Mouse (Mus musculus) stomach, embryonic 14.5 days (tissue): ENCODE results near the gene Zmynd15. TPM values are rescaled to one million over a fixed set of nuclear protein-coding genes. Genes with fewer than 3 reads are reported as not detected.
"Not testable (repeated sequence)": the region's sequence is repeated elsewhere in the genome, so short reads cannot be mapped to it uniquely, and the experiment has no call there.

Experiments used
- ATAC-seq: fragments of 200-750 bp; cut with Nextera tagmentation; 2 replicates; pipeline ENCODE4 v1.8.0; 2017; ENCODE audit warnings: low read depth, moderate TSS enrichment; ENCODE audit not compliant: insufficient number of reproducible peaks, insufficient read depth, low FRiP score
- H3K27ac ChIP-seq: fragments of 300-500 bp; sonication (generic); 2 replicates; pipeline ENCODE4 v1.5.1; 2014; ENCODE audit warnings: mild to moderate bottlenecking, low read length, moderate library complexity, mixed read lengths
- H3K27me3 ChIP-seq: fragments of 300-500 bp; sonication (generic); 2 replicates; pipeline ENCODE4 v1.6.1; 2014; ENCODE audit warnings: low read length, control low read depth, mixed read lengths; ENCODE audit not compliant: control insufficient read depth, insufficient read depth
- H3K36me3 ChIP-seq: fragments of 300-500 bp; sonication (generic); 2 replicates; pipeline ENCODE4 v1.6.1; 2014; ENCODE audit warnings: mild to moderate bottlenecking, control low read depth, low read length, moderate library complexity, mixed read lengths; ENCODE audit not compliant: control insufficient read depth, insufficient read depth
- H3K4me1 ChIP-seq: fragments of 300-500 bp; sonication (generic); 2 replicates; pipeline ENCODE4 v1.6.1; 2014; ENCODE audit warnings: low read length, control low read depth, mixed read lengths; ENCODE audit not compliant: control insufficient read depth, insufficient read depth
- H3K4me2 ChIP-seq: fragments of 300-500 bp; sonication (generic); replicated peaks from 2 replicates; pipeline ENCODE4 v1.6.1; 2014; ENCODE audit warnings: low read depth, low read length, control low read depth
- H3K4me3 ChIP-seq: fragments of 300-500 bp; sonication (generic); 2 replicates; pipeline ENCODE4 v1.5.1; 2014; ENCODE audit warnings: low read depth, low read length, control low read depth
- H3K9ac ChIP-seq: fragments of 300-500 bp; sonication (generic); replicated peaks from 2 replicates; pipeline ENCODE4 v1.6.1; 2014; ENCODE audit warnings: low read depth, mild to moderate bottlenecking, control low read depth, low read length, moderate library complexity, mixed read lengths
- H3K9me3 ChIP-seq: fragments of 300-500 bp; sonication (generic); 2 replicates; pipeline ENCODE4 v1.6.1; 2016; ENCODE audit warnings: low read depth, low read length, control low read depth; ENCODE audit not compliant: control insufficient read depth
- WGBS: fragments of 180-500 bp; shearing (Covaris S2); extraction: QIAGEN DNeasy Blood & Tissue Kit; methylation state at CpG from one replicate; pipeline ENCODE4 v1.1.7; 2014; 5-methylcytosine and 5-hydroxymethylcytosine counted together
- polyA plus RNA-seq: library from polyadenylated mRNA; unstranded; fragments of >200 nt; fragmentation: Nextera tagmentation; extraction: Ambion mirVana; gene quantifications from 2 replicates; pipeline ENCODE4 v1.2.1, GENCODE M21; 2014

Gene Zmynd15
- polyA plus RNA-seq, 1 experiment from 2014 or later: 0.39 TPM

DNA sequence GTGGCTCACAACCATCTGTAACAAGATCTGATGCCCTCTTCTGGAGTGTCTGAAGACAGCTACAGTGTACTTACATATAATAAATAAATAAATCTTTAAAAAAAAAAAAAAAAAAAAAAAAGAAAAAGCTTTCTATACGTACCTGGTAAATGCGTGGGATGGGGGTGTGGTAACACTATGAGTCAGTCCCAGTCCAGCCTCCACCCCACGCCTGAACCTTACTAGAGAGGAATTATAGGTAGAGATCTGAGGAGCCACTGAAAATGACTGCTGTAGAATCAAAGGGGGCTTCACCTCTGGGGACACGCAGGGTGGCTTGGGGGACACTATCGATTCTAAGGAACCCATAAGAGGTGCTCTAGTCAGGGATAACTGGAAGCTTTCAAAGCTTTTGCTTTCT, 14.1 kb downstream of the Zmynd15 start:
- not testable (repeated sequence) for H3K9ac ChIP-seq, H3K36me3 ChIP-seq, H3K4me3 ChIP-seq, H3K27ac ChIP-seq, ATAC-seq, H3K4me2 ChIP-seq, H3K27me3 ChIP-seq, H3K9me3 ChIP-seq, H3K4me1 ChIP-seq
- 89% methylated on average over 5 of the region's 5 CpGs for WGBS

DNA sequence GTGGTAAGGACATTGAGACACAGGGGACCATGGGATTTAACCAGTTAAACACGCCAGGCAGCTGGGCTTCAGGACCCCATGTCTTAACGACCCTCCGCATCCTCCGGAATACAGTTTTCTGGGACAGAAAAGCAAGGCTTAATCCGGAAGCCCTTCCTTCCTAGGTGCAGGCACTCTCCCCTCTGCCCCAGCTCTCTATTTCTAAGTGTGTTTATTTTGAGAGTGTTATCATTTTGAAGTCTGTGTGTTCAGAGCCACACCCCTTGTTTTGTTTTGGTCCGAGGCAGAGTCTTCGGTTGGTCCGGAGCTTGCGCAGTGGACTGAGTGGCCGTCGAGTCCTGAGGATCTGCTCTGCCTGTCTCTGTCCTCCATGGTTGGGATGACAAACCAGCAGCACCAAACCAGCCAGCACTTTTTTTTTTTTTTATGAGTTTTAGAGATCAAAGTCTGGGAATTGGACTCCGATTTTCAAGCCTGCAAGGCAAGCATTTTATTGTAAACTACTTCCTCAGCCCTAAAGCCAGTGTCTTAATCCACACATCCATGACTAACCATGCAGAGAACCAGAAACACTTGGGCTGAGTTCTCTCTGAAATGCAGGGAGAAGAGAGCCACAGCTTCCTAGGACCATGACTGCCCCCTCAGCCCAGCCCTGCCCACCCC, 15.8 kb downstream of the Zmynd15 start:
- Histone ChIP-seq H3K9ac (no peak overlapping the region), H3K4me3 (no peak overlapping the region), H3K36me3 (no peaks in the 10 kb centered on the region), H3K4me1 (no peaks in the 10 kb centered on the region), H3K4me2 (no peak overlapping the region), H3K27ac (no peak overlapping the region), H3K27me3 (no peaks in the 10 kb centered on the region), H3K9me3 (no peaks in the 10 kb centered on the region)
- 53% methylated on average over 12 of the region's 12 CpGs for WGBS
- ATAC-seq: no peak

DNA sequence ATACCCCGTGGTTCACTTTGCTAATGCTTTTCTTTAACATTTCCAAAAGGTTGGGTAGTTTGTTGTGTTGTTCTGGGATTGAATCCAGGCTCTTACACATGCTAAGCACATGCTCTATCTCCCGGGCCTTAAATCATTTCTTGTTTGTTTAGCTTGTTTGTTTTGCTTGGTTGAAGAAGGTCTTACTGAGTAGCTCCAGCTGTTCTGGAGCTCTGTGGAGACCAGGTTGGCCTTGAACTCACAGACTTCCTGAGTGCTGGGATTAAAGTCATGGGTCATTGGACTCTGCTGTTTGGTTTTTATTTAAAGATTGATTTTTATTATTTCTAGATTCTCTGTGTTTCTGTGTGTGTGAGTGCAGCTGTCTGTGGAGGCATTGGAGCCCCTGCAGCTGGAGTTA, 26.3 kb downstream of the Zmynd15 start:
- H3K4me2 ChIP-seq: no peak overlapping the region
- no peak overlapping the region for H3K27ac ChIP-seq
- no peaks in the 10 kb centered on the region for H3K4me1 ChIP-seq
- H3K4me3 ChIP-seq: no peak overlapping the region
- no peak for ATAC-seq
- 59% methylated on average over 2 of the region's 2 CpGs for WGBS
- no peaks in the 10 kb centered on the region for H3K36me3 ChIP-seq
- no peaks in the 10 kb centered on the region for H3K27me3 ChIP-seq
- H3K9ac ChIP-seq: no peak overlapping the region
- H3K9me3 ChIP-seq: no peaks in the 10 kb centered on the region

DNA sequence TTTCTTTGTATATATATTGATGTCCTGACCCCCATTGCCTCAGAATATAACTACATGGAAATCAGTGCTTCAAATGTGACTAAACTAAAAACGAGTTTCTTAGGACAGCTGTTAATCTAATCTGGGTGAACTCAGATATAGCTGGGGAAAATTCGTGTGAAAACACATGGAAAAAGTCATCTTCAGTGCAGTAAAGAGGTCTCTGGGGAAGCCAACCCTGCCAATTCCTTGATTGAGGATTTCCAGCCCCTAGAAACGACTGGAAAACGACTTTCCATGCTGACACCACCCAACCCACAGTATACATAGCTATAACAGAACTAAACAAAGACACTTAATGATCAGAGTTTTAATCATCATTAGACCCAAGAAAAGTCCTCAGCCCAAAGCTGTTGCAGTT, 28.6 kb downstream of the Zmynd15 start:
- no peak for ATAC-seq
- H3K4me2 ChIP-seq: no peak overlapping the region
- peaks cover 4% of the 10 kb centered on the region; the same call in 1 of the 2 replicates for H3K9me3 ChIP-seq
- 40% methylated on average over 4 of the region's 4 CpGs for WGBS
- no peak overlapping the region for H3K9ac ChIP-seq
- H3K27me3 ChIP-seq: no peaks in the 10 kb centered on the region
- H3K4me3 ChIP-seq: no peak overlapping the region
- H3K4me1 ChIP-seq: no peaks in the 10 kb centered on the region
- H3K27ac ChIP-seq: no peak overlapping the region
- no peaks in the 10 kb centered on the region for H3K36me3 ChIP-seq

DNA sequence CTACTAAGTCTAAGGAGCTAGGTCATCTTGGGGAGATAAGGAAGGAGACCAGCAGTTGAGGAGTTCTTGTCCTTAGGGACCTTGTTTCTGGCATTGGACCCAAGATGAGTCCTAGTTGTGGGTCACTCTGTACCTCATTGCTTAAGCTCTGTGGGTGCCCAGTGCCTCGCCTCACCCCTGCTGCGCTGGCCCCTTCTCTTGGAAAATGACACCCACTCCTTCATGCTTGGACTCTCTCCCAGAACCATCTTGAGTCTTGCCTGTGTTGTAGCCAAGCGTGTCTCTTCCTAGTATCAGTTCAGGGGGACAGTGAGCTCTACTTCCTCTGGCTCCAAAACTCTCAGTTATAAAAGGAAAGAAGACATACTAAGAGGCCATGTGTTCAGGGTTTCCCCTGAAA, 29.9 kb downstream of the Zmynd15 start:
- no peaks in the 10 kb centered on the region for H3K4me1 ChIP-seq
- no peak overlapping the region for H3K4me2 ChIP-seq
- ATAC-seq: no peak
- H3K27me3 ChIP-seq: no peaks in the 10 kb centered on the region
- no peak overlapping the region for H3K27ac ChIP-seq
- peaks cover 4% of the 10 kb centered on the region; the same call in 1 of the 2 replicates for H3K9me3 ChIP-seq
- no peak overlapping the region for H3K9ac ChIP-seq
- no peak overlapping the region for H3K4me3 ChIP-seq
- WGBS: 85% methylated on average over 3 of the region's 3 CpGs
- no peaks in the 10 kb centered on the region for H3K36me3 ChIP-seq

DNA sequence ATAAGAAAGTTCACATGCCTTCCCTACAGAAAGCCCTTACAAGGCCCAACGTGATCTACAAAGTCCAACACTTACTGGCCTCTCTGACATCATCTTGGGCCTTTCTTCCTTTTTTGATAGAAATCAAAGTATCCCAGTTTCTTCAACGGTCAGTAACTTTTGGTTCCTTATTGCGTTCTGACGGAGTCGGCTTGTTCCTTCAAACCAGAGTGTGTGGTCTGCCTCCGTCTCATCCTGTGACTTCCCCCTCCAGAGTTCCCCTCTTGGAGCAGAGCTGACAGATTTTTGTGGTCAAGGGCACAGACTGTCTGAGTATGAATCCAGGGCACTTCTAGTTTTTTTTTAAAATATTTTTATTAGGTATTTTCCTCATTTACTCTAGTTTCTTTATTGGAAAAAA, 30.5 kb downstream of the Zmynd15 start:
- H3K27me3 ChIP-seq: no peaks in the 10 kb centered on the region
- no peak overlapping the region for H3K9ac ChIP-seq
- H3K4me2 ChIP-seq: no peak overlapping the region
- H3K36me3 ChIP-seq: no peaks in the 10 kb centered on the region
- no peaks in the 10 kb centered on the region for H3K4me1 ChIP-seq
- 85% methylated on average over 6 of the region's 6 CpGs for WGBS
- peaks cover 4% of the 10 kb centered on the region; the same call in 1 of the 2 replicates for H3K9me3 ChIP-seq
- ATAC-seq: no peak
- H3K4me3 ChIP-seq: no peak overlapping the region
- no peak overlapping the region for H3K27ac ChIP-seq

DNA sequence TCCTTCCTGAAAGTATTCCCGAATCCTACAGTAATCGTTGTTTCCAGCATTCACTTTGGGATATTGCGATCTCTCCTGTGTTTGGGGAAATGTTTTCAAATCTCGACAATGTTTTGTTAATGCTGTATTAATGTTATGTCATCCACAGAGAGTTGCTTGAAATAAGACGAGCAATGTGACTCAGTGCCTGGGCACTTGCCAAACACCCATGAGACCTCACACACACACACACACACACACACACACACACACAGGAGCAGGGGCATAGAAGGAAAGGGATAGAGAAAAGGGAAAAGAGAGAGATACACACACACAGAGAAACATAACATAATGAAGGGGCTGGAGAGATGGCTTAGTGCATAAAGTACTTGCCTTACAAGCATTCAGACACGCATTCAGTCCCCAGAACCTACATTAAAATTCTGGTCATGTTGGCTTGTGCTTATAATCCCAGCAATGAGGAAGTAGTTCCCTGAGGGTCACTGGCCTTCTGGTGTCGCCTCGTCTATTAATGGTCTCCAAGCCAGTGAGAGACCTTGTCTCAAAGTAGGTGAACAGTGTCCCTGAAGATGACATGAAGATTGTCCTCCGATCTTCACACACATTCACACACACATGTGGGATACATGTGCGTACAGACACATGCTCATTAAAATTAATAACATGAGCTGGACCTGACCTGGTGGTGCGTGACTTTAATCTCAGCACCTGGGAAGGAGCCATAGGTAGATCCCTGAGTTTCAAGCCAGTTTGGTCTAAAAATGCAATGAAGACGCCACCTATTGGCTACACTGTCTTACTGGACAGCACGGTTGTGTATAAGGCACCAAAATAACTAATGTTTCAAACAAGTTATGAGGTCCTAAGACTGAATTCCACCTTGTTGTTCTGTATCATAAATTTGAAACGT, 40.6 kb downstream of the Zmynd15 start:
- H3K4me3 ChIP-seq: no peak overlapping the region
- H3K9ac ChIP-seq: no peak overlapping the region
- no peak for ATAC-seq
- H3K36me3 ChIP-seq: no peaks in the 10 kb centered on the region
- H3K9me3 ChIP-seq: no peaks in the 10 kb centered on the region
- H3K4me2 ChIP-seq: no peak overlapping the region
- no peak overlapping the region for H3K27ac ChIP-seq
- no peaks in the 10 kb centered on the region for H3K4me1 ChIP-seq
- no peaks in the 10 kb centered on the region for H3K27me3 ChIP-seq
- WGBS: 67% methylated on average over 14 of the region's 14 CpGs

DNA sequence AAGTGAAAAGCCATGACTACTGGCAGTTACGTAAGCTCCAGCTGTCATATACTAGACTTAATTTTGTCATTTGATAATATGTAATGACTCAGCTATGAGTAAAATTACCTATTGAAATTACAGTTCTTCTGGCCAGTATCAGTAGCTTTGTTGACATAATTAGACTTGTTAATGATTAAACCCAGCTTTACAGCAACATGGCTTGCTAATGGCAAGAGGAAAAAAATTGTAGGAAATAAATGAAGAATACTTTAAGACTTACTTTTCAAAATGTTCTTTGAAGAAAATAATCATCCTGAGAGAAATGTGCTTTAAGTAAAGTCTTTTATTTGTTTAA, 41.2 kb downstream of the Zmynd15 start:
- Histone ChIP-seq H3K27me3 (no peaks in the 10 kb centered on the region), H3K4me3 (no peak overlapping the region), H3K27ac (no peak overlapping the region), H3K4me1 (no peaks in the 10 kb centered on the region), H3K9me3 (no peaks in the 10 kb centered on the region), H3K36me3 (no peaks in the 10 kb centered on the region), H3K9ac (no peak overlapping the region), H3K4me2 (no peak overlapping the region)
- WGBS: 69% methylated on average over 1 of the region's 1 CpGs
- ATAC-seq: no peak
